Mouse (Mus musculus) heart, embryonic 11.5 days (tissue): ENCODE results near the gene Tmed8. TPM values are rescaled to one million over a fixed set of nuclear protein-coding genes. Genes with fewer than 3 reads are reported as not detected.
"Not testable (repeated sequence)": the region's sequence is repeated elsewhere in the genome, so short reads cannot be mapped to it uniquely, and the experiment has no call there.

Experiments
- ATAC-seq: fragments of 200-750 bp; cut with Nextera tagmentation; replicated peaks from 2 replicates; pipeline ENCODE4 v1.8.0; 2017; ENCODE audit warnings: moderate library complexity; ENCODE audit not compliant: insufficient number of reproducible peaks, low FRiP score, low TSS enrichment
- H3K27ac ChIP-seq: fragments of 300-500 bp; sonication (generic); 2 replicates; pipeline ENCODE4 v1.5.1; 2014; ENCODE audit warnings: mild to moderate bottlenecking, low read depth, low read length
- H3K27me3 ChIP-seq: fragments of 300-500 bp; sonication (generic); 2 replicates; pipeline ENCODE4 v1.6.1; 2014; ENCODE audit warnings: mild to moderate bottlenecking, low read length, mixed read lengths; ENCODE audit not compliant: control insufficient read depth, insufficient read depth
- H3K36me3 ChIP-seq: fragments of 300-500 bp; sonication (generic); 2 replicates; pipeline ENCODE4 v1.6.1; 2014; ENCODE audit warnings: mild to moderate bottlenecking, low read length, moderate library complexity, mixed read lengths; ENCODE audit not compliant: control insufficient read depth, insufficient read depth
- H3K4me1 ChIP-seq: fragments of 300-500 bp; sonication (generic); 2 replicates; pipeline ENCODE4 v1.6.1; 2014; ENCODE audit warnings: low read length; ENCODE audit not compliant: control insufficient read depth, insufficient read depth
- H3K4me2 ChIP-seq: fragments of 300-500 bp; sonication (generic); 2 replicates; pipeline ENCODE4 v1.6.1; 2014; ENCODE audit warnings: mild to moderate bottlenecking, moderate library complexity
- H3K4me3 ChIP-seq: fragments of 300-500 bp; sonication (generic); 2 replicates; pipeline ENCODE4 v1.5.1; 2014; ENCODE audit warnings: low read depth, low read length
- H3K9ac ChIP-seq: fragments of 300-500 bp; sonication (generic); 2 replicates; pipeline ENCODE4 v1.6.1; 2014; ENCODE audit warnings: mild to moderate bottlenecking, low read depth, low read length, moderate library complexity
- H3K9me3 ChIP-seq: fragments of 300-500 bp; sonication (generic); replicated peaks from 2 replicates; pipeline ENCODE4 v1.6.1; 2016; ENCODE audit warnings: low read length; ENCODE audit not compliant: control insufficient read depth
- WGBS: fragments of 180-500 bp; shearing (Covaris S2); extraction: QIAGEN DNeasy Blood & Tissue Kit; methylation state at CpG from one replicate; pipeline ENCODE4 v1.1.7; 2014; ENCODE audit not compliant: insufficient replicate concordance; 5-methylcytosine and 5-hydroxymethylcytosine counted together
- polyA plus RNA-seq: library from polyadenylated mRNA; unstranded; fragments of >200 nt; fragmentation: Nextera tagmentation; extraction: Ambion mirVana; gene quantifications from 2 replicates; pipeline ENCODE4 v1.2.1, GENCODE M21; 2014

Gene Tmed8
- polyA plus RNA-seq, 1 experiment from 2014 or later = 2.1 TPM

DNA sequence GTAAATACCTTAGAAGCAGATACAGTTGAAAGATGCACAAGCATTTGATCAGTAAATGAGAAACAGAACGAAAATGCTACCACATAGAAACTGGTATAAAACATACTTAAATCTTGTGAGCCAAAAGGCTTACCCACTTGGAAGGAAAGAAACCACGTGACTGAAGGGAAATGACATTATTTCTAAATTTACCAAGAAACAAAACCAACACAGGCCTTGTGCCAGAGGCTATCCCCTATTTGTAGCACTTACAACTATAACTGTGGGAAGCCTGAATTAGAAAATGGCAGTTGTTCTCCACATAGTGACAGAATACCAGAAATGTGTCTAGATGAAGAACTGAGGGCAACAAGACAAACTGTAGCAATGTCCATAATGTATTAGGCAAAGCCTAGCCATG lies 15.8 kb upstream of the Tmed8 start:
- H3K27me3 ChIP-seq = no peaks in the 10 kb centered on the region
- 67% methylated on average over 2 of the region's 2 CpGs for WGBS
- no peaks in the 10 kb centered on the region for H3K36me3 ChIP-seq
- H3K4me3 ChIP-seq = no peak overlapping the region
- H3K4me1 ChIP-seq = peaks cover 3% of the 10 kb centered on the region; the same call in 1 of the 2 replicates
- no peak overlapping the region for H3K4me2 ChIP-seq
- no peak overlapping the region for H3K9ac ChIP-seq
- no peak overlapping the region for H3K27ac ChIP-seq
- ATAC-seq = no peak
- H3K9me3 ChIP-seq = no peaks in the 10 kb centered on the region

DNA sequence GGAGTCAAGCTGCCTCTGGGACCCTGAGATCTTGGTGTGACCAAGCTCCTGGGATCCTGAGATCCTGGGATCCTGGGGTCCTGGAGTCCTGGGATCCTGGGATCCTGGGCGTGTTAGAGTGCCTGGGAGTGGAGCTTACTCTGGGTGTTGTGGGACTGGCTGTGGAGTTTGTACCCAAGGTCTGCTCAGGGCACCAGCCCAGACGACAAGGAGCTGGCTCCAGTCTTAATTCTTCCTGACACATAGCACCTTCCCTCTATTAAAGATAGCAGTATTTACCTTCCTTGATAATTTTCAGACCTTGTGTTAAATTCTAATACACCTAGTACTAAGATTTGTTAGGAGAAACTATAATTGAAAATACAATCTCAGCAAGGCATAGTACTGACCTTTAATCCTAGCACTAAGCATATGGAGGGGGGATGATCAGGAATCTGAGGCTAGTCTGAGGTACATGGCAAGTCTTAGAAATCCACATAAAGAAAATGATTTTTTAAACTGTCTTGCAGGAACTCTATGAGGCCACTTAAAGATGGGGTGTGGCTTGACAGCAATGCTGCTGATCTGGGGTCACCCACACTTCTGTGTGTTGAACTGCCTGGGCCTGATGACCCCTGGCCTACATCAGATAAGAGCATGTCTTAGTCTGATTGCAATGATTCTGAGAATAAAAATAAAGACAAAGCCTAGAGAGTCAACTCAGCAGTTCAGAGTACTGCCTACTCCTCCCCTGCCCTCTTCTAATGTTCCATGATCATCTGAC lies 12.8 kb upstream of the Tmed8 start:
- no peak for ATAC-seq
- no peak overlapping the region for H3K4me3 ChIP-seq
- no peak overlapping the region for H3K27ac ChIP-seq
- H3K36me3 ChIP-seq = no peaks in the 10 kb centered on the region
- no peak overlapping the region for H3K4me2 ChIP-seq
- no peaks in the 10 kb centered on the region for H3K27me3 ChIP-seq
- H3K9ac ChIP-seq = no peak overlapping the region
- H3K9me3 ChIP-seq = no peaks in the 10 kb centered on the region
- no peaks in the 10 kb centered on the region for H3K4me1 ChIP-seq
- 39% methylated on average over 2 of the region's 2 CpGs for WGBS

- ATAC-seq, H3K4me2 ChIP-seq: not testable (repeated sequence)
- WGBS = 84% methylated on average over 5 of the region's 5 CpGs
These were observed 5.5 kb upstream of the Tmed8 start for GRCm38 (mm10) chr12:87205789-87206188.

GRCm38 (mm10) chr12:87201694-87202093 lies 1.4 kb upstream of the Tmed8 start:
- Histone ChIP-seq H3K4me1 (peaks cover 3% of the 10 kb centered on the region; the same call in 1 of the 2 replicates), H3K9ac (no peak overlapping the region), H3K9me3 (no peaks in the 10 kb centered on the region), H3K27ac (no peak overlapping the region), H3K4me3 (no peak overlapping the region), H3K27me3 (no peaks in the 10 kb centered on the region), H3K36me3 (no peaks in the 10 kb centered on the region), H3K4me2 (no peak overlapping the region)
- no peak for ATAC-seq
- 60% methylated on average over 5 of the region's 5 CpGs for WGBS

More at GRCm38 (mm10) chr12:87205789-87206188, 5.5 kb upstream of the Tmed8 start:
- not testable (repeated sequence) for H3K4me3 ChIP-seq, H3K27me3 ChIP-seq, H3K36me3 ChIP-seq, H3K4me1 ChIP-seq, H3K27ac ChIP-seq, H3K9ac ChIP-seq, H3K9me3 ChIP-seq

DNA sequence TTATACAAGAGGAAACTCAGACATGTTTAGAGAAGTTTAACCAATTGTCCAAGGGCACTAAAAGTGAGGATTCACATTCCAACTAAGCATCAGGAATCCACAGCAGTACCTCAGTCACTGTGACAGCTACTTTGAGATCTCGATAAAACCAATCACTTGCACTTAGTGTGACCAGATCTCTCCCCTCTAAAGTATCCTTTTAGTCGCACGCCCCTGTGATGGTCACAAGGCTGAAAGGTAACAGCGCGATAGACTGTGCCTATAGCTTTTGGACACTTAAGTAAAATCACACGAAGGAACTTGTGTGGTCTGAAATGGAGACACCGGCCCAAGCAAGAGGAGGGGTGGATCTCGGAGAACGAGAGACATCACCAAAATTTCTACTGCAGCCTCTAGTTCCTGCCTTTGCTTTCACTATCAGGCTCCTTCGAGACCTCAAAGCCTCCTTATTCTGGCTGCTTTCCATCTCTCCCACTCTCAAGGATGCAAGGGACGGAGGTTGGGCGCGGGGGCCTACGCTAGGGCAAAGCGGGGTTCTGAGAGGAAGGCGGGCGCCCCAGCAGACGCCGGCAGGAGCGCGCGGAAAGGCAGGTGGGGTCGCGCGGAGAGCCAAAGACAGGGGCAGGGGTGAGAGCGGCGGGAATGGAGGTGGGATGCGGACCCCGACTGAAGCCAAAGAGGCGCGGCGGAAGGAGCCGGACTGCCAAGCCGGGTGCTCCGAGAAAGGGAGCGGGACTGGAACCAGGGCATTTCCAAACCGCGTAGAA lies 865 bp downstream of the Tmed8 start, which contains the start of gene Samd15:
Samd15 (plus strand) TSS at position 518 of the 767 bp plus-strand sequence.
- Histone ChIP-seq H3K9ac (peak within 1 kb of the TSS; percentile 88), H3K4me1 (peaks cover 3% of the 10 kb centered on the region; the same call in 1 of the 2 replicates), H3K27ac (0 out of 2 replicates have a peak within 1 kb of the TSS, but pooled peaks have one; percentile 46), H3K4me2 (peak within 1 kb of the TSS; percentile 98), H3K36me3 (no peaks in the 10 kb centered on the region), H3K27me3 (no peaks in the 10 kb centered on the region), H3K9me3 (no peaks in the 10 kb centered on the region), H3K4me3 (peak within 1 kb of the TSS; percentile 90)
- WGBS = under 1% methylated on average over 38 of the region's 38 CpGs
- ATAC-seq = peak; percentile 59

GRCm38 (mm10) chr12:87198792-87199191 lies 1.5 kb downstream of the Tmed8 start:
- ATAC-seq = no peak
- H3K4me3 ChIP-seq = peak overlapping the region; percentile 90
- H3K27me3 ChIP-seq = no peaks in the 10 kb centered on the region
- 56% methylated on average over 6 of the region's 6 CpGs for WGBS
- H3K27ac ChIP-seq = no peak overlapping the region
- no peaks in the 10 kb centered on the region for H3K9me3 ChIP-seq
- peak overlapping the region; percentile 88; the same call in 1 of the 2 replicates for H3K9ac ChIP-seq
- peaks cover 3% of the 10 kb centered on the region; the same call in 1 of the 2 replicates for H3K4me1 ChIP-seq
- H3K4me2 ChIP-seq = peak overlapping the region; percentile 98
- H3K36me3 ChIP-seq = no peaks in the 10 kb centered on the region

DNA sequence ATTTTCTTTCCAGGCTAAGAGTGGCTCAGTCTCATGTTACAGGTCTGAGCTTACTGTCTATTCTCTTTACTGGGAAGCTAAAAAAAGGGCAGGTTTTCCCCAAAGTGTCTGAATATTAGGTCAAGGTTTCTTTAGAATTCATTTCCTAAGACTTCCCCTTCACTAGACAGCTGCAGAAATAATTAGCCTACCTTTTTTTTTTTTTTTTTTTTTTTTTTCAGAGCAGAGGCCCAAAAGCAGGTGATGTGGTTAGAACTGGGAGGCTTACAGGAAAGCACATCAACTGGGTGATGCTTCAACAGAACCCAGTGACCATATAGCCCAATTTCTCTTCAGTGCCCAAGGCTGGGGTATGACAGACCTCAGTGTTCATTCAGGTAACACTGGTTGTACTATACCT lies 3.9 kb downstream of the Tmed8 start:
- H3K36me3 ChIP-seq = no peaks in the 10 kb centered on the region

DNA sequence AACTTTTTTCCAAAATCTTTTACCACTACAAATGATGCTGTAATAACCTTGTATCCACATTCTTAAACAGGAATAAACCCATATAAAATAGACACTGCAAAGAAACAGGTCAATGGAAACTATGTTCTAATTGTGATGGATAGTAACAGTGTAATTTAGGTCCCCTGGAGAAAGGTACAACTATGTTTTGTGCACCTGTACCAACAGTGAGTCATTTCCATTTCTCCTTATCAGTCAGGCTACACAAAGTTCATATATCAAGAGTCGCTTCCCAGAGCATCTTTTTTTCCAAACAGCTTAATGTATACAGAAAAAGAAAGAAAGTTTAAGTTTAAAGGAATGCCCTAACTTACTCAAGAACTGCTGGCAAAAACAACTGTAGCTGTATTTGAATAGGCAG lies 5.2 kb downstream of the Tmed8 start:
- WGBS = 70% methylated on average over 1 of the region's 1 CpGs
- no peaks in the 10 kb centered on the region for H3K36me3 ChIP-seq
- no peak overlapping the region for H3K4me3 ChIP-seq
- no peak overlapping the region for H3K4me2 ChIP-seq
- H3K27ac ChIP-seq = no peak overlapping the region
- H3K27me3 ChIP-seq = no peaks in the 10 kb centered on the region
- H3K9ac ChIP-seq = no peak overlapping the region
- H3K9me3 ChIP-seq = no peaks in the 10 kb centered on the region
- peaks cover 3% of the 10 kb centered on the region; the same call in 1 of the 2 replicates for H3K4me1 ChIP-seq
- ATAC-seq = no peak

More for the DNA sequence above, 3.9 kb downstream of the Tmed8 start:
- no peak overlapping the region for H3K4me3 ChIP-seq
- H3K4me1 ChIP-seq = peaks cover 3% of the 10 kb centered on the region; the same call in 1 of the 2 replicates
- no peaks in the 10 kb centered on the region for H3K9me3 ChIP-seq
- H3K27ac ChIP-seq = no peak overlapping the region
- H3K9ac ChIP-seq = no peak overlapping the region
- ATAC-seq = no peak
- no peak overlapping the region for H3K4me2 ChIP-seq
- no peaks in the 10 kb centered on the region for H3K27me3 ChIP-seq
